Mouse (Mus musculus) lung, adult 18-20 months (tissue): ENCODE measurements around the gene Meis2.

Source experiments
- DNase-seq, 2 experiments: peaks; one replicate each; pipeline ENCODE4 v3.0.0; 2022; ENCODE audit warnings: mixed read lengths in 2 of 2

Gene Meis2

DNA sequence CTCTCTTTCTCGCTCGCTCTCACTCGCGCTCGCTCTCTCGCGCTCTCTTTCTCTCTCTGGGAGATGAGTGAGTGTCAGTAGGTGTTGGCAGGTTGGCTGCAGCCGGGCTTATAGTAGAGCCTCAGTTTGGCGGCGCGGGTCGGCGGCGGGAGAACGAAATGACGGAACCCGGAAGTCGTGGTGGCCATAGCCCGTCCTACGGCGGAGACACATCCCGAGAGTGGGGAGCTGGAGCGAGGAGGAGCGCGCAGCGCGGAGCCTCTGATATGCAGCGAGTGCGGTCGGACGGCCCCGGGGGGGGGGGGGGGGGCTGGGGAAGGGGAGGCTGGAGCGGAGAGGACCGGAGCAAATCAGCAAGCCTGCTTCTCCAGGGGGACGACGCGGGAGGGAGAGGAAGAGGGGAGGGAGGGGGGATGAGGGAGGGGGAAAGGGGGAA, at the start of gene Meis2:
Meis2 (minus strand) TSS at position 270 of the 436 bp plus-strand sequence.
- peak; percentile 81 to 83 for DNase-seq

DNA sequence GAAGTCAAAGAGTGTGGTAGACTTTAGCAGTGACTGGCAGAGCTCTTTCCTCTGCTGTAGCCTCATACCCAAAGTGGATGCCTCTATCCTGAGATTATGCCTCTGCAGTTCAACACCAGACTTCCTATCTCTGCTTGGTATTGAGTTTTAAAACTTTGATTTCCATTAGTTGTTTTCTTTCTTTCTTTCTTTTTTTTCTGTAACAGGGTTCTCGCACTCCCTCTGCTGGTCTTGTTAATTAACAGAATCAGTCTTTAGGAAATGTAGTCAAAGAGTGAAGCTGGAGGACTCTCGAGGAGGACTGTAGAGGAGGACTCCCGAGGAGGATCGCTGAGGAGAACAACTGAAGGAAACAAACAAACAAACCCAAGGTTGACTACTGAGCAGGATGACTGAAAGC, 40.6 kb upstream of the Meis2 start:
- DNase-seq: no peak

DNA sequence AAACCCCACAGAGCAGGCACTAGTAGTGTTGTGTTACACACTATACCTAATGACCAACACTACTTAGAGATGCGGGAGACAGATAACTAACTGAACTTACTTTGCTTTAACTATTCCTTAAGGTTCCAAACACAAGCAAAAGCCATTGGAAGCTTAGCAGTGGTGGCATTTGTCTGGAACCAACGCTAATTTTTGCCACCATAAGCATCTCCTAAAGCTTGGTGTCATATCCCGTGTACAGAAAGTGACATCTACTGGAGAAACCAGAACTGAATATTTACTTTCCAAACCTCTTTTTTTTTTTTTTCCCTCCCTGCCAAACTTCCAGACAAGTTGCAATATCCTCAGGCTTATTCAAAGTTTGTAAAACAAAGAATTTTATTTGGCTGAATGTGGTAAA, 39.5 kb upstream of the Meis2 start:
- no peak for DNase-seq

DNA sequence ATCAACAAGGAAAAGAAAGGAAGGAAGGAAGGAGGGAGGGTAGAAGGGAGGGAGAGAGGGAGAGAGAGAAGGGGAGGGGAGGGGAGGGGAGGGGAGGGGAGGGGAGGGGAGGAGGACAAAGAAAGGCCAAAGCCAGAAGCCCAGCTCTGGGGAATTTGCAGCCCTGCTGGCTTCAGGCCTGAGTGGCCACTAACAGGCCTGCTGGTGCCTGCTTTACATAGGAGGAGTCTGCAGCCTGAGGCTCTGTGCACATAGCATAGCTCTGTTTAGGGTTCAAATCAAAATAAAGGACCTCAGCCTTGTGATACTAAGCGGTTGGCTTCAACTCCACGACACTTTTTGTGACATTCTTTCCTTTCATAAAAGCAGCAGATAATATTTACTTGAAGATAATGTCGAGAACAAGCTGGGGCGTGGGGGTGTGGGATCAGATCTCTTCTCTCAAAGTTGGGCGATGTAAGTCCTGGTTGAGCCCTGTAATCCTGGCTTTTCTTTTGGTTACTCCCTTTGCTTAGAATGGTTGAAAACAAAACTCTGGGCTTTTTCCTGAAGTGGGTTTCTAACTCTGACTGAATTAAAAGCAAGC, 37.9 kb upstream of the Meis2 start:
- no peak for DNase-seq

- peak; percentile 29 to 35 for DNase-seq
These were observed 35.6 kb upstream of the Meis2 start for GRCm38 (mm10) chr2:116101221-116101620.

DNA sequence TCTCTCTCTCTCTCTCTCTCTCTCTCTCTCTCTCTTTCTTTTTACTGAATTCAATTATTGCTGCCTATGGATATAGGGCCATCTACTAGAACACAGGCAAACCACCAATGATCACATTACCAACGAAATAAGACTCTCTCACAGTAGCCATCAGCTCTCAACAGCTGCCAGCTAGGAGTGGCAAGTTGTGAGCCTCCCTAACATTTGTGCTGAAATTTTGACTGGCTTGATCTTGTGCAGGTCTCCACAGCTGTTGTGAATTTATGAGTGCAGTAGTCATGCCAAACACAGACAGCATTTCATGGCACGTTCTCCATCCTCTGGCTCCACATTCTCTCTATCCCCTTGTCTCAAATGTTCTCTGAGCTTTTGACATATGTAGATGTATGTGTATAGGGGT, 15.3 kb upstream of the Meis2 start:
- DNase-seq: no peak

GRCm38 (mm10) chr2:116078841-116079240, 13.2 kb upstream of the Meis2 start:
- no peak for DNase-seq

GRCm38 (mm10) chr2:116077716-116078115, 12.1 kb upstream of the Meis2 start:
- DNase-seq: no peak

DNA sequence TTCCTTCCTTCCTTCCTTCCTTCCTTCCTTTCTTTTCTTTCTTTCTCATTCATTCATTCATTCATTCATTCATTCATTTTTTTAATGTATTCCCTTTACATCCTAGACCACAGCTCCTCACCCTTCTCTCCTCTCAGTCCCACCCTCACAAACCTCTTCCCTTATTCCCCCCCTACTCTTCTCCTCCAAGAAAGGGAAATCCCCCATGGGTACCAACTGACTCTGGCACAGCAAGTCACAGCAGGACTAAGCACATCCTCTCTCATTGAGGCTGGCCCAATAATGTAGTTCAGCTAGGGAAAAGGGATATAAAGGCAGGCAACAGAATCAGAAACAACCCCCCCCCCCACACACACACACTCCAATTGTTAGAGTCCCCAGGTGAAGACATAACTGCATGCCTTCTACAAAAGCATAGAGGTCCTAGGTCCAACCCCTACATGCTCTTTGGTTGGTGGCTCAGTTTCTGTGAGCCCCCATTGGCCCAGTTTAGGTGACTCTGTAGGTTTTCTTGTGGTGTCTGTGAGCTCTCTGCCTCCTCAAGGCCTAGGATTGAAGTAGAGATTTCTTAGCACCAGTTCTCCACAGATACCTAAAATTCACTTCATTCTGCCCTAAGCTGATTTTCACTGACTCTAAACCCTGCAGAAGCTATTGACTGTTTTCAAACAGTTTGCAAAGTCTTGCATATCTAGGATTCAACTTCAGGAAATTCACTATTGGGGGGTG, 11.3 kb upstream of the Meis2 start:
- no peak for DNase-seq

- peak; percentile 24 to 32 for DNase-seq
These were observed 10.3 kb upstream of the Meis2 start for GRCm38 (mm10) chr2:116075902-116076301.

- no peak for DNase-seq
These were observed 9.8 kb upstream of the Meis2 start for GRCm38 (mm10) chr2:116075477-116075876.

GRCm38 (mm10) chr2:116074726-116075440, 9.2 kb upstream of the Meis2 start:
- DNase-seq: no peak

DNA sequence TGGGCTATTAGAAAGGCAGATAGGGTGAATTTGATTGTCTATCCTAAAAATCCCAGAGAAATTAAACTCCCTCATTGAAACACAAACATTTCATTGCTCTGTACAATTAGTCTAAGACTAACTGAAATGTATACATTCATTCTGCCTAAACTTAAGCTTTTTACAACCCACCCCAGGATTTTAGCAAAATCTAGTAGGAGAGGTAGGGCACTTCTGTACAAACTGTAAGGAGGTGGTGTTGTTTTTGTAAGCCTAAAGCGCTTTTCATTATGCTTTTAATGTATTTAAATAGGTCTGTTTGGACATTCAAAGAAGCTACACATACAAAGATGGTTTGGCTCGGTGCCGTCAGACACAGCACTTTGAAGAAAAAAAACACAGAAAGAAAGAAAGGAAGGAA, 8.4 kb upstream of the Meis2 start:
- DNase-seq: no peak

- no peak for DNase-seq
These were observed 7.8 kb upstream of the Meis2 start for GRCm38 (mm10) chr2:116073311-116073904.

GRCm38 (mm10) chr2:116072706-116073105, 7.1 kb upstream of the Meis2 start:
- no peak for DNase-seq

- DNase-seq: no peak
These were observed 6.6 kb upstream of the Meis2 start for GRCm38 (mm10) chr2:116072321-116072640.

DNA sequence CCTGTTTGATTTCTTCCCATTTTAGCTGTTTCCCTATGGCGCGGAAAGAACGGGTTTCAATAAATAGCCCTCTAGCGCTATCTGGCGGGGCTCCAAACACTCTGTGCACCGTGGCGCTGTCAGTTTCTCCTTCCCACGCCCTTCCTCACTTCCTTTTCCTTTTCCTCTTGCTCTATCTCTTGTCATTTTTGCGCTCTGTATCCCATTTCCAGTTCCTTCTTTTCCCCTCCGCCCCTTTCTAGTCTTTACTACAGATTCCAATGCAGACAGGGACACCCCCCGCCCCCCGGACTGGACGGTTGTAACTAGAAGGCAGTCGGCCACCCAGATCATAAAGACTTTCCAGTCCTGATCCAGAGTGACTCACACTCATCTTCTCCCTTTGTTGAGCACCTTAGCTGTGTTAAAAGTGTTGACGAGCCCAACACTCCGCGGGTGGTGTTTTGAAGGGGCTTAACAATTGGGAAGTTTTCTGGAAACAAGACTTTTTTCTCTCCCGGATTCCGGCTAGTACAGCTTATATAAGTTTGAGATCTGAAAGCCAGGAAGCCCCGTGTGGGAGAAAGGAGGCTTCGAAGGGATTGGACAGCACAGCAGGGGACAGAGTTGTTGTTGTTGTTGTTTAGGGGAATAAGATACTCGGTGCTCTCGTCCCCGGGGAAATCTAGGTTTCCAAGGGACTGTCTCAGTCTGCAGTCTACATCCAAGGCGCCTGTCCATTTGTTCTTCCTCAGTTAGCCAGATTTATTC, 6.1 kb upstream of the Meis2 start:
- peak; percentile 62 to 72 for DNase-seq

DNA sequence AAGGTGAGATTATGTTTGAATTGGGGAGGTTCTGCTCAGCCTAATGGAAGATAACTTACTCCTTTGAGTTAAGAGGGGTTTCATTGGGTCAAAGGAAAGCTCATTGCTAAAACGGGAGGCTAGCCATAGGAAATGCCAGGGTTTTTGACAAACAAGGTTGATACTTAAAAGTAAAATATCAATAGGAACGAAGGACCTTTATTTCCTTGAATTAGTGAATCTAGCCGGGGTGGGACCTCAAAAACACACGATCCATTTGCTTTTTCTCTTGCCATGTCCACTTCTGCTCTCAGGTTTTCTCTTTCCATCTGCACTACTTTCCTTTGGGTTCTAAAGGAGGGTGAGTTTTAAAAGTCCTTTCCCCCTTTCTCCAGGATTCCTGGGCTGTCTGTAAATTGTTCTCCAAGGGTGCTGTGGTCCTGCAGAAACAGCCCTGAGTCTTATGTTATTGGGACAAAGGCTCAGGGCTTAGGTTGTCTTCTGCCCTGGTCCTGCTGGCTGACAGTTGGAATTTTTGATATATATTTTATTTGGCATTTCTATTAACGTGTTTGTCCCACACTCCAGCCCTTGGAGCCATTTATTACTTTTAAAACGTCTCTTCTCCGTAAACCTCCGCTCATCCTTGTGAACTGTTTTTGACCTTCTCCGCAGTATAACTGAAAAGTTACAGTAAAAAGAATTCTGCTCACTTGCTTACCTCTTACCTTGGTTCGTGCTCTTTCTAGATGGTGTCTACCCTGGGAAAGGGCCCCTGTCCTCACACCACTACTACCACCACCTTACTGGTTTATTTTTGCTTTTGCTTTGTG, 5.2 kb upstream of the Meis2 start:
- no peak for DNase-seq

DNA sequence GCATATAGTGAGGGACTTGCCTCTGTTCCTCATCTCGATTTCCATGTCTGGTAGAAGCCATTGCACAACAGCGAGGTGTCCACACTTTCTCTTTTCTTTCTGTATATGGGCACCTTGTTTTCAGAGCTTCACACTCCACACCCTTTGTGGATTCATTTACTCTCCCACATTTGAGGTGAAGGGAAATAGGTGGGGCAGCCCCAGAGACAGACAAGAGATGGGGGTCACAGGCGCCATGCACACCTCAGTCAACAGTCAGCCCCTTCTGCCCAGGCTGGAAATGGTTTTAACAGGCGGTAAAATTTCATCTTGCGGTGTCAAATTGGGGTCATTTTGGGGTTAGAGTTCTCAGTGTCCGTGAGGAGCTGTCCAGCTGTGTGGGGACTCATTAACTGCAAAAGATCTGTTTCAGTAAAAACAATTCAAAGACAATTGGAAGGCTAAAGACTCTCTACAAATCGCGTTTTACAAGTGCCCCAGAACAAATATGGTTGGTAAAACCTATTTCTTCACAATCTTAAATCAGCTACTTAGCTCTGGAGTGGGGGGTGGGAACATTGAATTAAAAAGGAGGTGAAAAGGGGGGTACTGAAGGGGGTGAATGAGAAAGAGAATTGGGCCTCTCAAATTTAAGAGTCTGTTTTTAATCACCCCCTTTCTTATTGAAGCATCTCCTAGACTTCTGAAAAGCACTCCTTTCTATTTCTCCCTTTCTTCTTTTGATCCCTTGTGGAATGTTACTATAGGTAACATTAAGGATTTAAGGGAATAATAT, 4.0 kb upstream of the Meis2 start:
- no peak for DNase-seq

- no peak for DNase-seq
These were observed 3.3 kb upstream of the Meis2 start for GRCm38 (mm10) chr2:116068901-116069300.

GRCm38 (mm10) chr2:116068461-116068860, 2.8 kb upstream of the Meis2 start:
- no peak for DNase-seq
